Mouse (Mus musculus) c-Kit-positive CD71-positive TER-119-positive erythroid progenitor cells, embryonic 14.5 days (primary cell): ENCODE measurements around the gene Slc35g3.

Experiments used
- DNase-seq: peaks from one replicate; pipeline ENCODE4 v3.0.0-alpha.2; 2013; ENCODE audit warnings: low spot score

Gene Slc35g3

GRCm38 (mm10) chr11:69761868-69762267, at the start of gene Slc35g3:
Gene Slc35g3 (minus strand): TSS chr11:69761968.
- no peak for DNase-seq

DNA sequence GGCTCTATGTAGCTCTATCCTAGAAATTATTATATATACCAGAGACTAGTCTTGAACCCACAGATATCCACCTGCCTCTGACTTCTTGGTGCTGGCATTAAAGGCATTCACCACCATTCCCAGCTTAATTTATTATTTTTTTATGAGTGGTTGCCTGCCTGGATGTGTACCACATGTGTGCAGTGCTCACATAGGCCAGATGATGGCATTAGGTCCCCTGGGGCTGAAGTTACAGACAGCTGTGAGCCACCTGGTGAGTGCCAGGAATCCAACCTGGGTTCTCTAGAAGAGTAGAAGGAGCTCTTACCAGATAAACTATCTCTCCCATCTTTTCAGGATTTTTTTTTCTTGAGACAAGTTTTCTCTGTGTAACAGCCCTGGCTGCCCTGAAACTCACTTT, 48.5 kb upstream of the Slc35g3 start:
- DNase-seq: no peak

DNA sequence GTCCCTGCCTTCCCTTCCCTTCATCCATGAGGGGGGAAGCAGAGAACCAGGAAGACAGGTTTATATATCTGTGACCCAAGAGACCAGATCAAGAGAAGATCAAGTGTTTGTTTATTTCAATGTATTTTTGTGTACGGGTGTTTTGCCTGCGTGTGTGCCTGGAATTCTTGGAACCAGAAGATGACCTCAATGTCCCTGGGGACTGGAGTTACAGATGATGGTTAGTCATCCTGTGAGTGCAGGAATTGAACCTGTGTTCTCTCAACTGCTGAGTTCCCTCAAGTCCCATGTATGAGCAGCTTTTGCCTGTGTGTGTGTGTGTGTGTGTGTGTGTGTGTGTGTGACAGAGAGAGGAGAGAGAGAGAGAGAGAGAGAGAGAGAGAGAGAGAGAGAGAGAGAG, 45.9 kb upstream of the Slc35g3 start:
- DNase-seq: no peak

- no peak for DNase-seq
These were observed 44.6 kb upstream of the Slc35g3 start for GRCm38 (mm10) chr11:69806378-69806777.

DNA sequence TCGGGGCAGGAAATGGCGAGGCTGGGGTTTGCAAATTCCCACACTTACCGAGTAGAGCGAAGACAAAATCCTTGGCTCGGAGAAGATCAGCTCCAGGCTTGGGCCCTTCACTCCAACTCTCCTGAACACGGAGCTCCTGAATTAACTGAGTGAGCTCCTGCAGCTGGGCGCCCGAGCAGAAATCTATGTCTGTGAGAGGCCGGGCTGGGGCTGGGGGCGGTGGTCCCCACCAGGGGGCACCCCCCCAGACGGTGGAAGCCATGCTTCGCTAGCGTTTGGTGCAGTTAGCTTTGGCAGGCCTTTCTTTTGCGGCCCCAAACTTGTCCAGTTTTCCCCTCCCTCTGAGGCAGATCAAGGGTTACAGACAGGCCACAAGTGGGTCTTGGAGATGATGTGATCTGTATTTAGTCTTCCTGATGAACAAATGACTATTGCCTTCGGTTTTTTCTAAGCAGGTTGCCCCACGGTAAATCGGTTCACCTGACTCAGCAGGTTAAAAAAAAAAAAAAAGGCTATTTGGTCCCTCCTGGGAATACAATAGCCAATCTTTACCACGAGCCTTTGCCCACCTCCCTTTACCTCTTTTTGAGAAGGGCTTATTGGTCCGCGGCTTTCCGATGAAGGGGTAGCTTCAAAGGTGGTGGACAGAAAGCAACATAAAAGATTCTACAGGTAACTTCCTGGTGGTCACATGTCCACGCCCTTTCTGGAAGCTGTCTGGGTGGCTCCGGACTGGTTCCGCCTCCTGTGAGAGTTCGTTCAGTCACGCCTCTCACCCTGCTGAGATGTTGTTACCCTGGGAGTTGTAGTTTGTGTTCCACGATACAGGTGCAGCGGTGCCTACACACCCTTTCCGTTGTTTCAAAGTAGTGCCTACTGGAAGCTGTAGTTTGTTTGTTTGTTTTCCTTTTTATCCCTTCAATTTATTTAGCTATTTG, 43.5 kb upstream of the Slc35g3 start, which contains the start of gene Tmem102:
Tmem102 (minus strand) TSS at position 653 of the 938 bp plus-strand sequence.
- no peak for DNase-seq

DNA sequence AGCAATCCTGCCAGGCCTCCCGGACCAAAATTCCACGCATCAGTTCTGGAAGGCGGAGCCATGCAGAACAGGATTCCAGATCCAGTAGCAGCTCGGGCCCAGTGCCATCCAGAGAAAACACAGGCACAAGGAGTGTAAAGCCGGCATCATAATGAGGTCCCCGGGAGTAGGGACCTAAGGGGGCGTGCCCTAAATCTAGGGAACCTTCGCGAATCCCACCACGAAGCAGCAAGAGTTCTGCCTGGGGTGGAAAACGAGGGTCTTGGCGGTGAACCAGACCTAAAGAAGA, 42.8 kb upstream of the Slc35g3 start:
- DNase-seq: no peak

DNA sequence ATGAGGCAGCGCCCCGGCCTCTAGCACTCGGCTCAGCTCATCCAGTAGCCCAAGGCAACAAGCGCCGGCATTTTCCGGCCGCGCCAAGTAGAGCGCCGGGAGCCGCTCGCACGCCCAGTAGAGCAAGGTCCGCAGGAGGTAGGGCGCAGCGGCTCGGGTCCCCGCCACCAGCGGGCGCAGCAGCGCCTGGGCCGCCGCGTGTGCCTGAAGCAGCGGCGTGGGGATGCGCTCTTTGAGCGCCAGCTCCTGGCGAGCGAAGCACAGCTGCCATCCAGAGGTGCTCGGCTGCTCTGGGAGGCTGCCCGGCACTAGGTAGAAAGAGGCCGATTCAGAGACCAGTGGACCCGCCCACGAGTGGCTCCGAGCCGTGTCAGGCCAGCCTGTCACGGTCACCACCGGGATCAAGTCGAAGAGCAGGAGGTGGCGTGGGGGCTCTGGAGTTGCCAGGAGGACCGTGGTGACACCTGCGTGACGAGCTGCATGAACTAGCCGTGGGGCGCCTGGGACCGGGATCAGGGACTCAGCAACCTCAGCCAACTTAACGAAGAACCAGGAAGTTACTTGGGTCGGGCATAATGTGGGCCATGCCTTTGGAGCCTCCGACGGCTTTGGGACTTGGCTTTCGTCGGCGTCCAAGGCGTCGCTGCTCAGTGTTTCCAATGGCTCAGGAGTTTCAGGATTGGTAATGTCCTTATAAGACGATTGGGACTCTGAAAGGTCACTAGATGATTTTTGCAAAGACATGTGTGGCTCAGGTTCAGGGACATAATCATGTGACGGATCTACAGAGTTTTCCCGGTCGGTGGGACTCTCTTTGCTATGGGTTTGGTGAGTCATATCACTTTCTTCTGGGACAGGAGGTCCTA, 42.3 kb upstream of the Slc35g3 start:
- DNase-seq: peak; percentile 38

- no peak for DNase-seq
These were observed 41.6 kb upstream of the Slc35g3 start for GRCm38 (mm10) chr11:69803328-69803727.

DNA sequence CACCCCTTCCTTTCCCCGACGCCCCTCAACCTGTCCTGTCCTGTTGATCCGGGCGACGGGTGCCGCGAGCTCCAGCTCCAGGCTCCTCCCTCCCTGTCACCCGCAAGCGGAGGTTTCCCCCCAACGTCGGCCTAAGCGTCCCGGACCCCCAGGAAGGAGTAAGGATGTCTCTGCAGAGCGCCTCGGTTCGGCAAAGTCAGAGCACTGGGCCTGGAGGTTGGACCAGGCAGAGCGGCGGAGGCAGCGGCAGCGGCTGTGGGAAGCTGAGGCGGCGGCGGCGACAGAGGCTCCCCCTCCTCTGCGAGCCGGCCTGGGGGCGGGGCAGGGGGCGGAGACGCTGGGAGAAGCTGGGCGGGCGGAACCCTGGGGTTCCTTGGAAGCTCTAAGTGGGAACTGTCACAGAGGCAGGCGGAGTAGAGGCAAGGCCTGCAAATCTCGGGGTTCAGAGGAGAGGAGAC, 40.9 kb upstream of the Slc35g3 start:
- DNase-seq: no peak

GRCm38 (mm10) chr11:69801379-69801977, 39.7 kb upstream of the Slc35g3 start, which contains the start of gene Fgf11:
Gene Fgf11 (minus strand): TSS chr11:69801857.
- DNase-seq: no peak

GRCm38 (mm10) chr11:69800392-69801197, 38.8 kb upstream of the Slc35g3 start:
- DNase-seq: no peak

- no peak for DNase-seq
These were observed 38.3 kb upstream of the Slc35g3 start for GRCm38 (mm10) chr11:69800138-69800391.

GRCm38 (mm10) chr11:69799394-69800137, 37.8 kb upstream of the Slc35g3 start:
- DNase-seq: no peak

DNA sequence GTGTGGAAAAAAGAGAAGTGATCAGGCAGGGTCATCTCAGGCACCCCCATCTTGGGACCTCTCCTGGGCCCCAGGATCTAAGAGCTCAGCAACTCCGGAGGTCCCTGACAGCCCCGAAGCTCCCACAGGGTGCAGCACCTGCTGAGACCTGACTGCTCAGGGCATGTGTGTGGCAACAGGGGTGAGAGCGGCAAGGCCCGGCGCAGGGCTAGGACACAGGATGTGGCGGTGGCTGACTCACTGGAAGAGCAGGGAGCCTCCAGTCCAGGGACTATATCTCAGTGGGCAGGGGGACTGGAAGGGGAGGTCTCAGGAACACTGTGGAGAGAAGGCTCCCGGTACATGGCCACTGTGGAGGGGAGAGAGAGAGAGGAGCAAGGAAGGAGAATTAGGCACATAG, 36.2 kb upstream of the Slc35g3 start:
- DNase-seq: no peak

DNA sequence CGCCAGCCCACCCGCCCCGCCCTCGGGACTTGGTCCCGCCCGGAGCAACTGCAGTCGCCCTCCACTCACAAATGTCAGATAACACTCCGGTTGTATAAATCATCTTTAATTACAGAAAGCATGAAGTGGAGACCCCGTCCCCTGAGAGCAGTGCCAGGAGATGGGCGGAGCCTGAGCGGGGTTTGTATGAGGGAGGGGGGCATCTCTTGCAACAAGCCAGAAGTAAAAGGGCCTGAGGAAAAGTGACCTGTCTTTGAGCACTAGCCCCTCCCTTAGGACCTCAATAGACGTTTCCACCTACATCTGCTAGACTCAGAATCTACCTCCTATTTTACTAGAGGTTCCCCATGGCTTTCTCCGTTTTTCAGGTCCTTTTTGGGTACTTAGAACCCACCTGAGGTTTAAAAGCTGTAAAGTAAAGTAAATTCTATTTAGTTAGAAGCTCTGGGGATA, 34.2 kb upstream of the Slc35g3 start:
- no peak for DNase-seq

DNA sequence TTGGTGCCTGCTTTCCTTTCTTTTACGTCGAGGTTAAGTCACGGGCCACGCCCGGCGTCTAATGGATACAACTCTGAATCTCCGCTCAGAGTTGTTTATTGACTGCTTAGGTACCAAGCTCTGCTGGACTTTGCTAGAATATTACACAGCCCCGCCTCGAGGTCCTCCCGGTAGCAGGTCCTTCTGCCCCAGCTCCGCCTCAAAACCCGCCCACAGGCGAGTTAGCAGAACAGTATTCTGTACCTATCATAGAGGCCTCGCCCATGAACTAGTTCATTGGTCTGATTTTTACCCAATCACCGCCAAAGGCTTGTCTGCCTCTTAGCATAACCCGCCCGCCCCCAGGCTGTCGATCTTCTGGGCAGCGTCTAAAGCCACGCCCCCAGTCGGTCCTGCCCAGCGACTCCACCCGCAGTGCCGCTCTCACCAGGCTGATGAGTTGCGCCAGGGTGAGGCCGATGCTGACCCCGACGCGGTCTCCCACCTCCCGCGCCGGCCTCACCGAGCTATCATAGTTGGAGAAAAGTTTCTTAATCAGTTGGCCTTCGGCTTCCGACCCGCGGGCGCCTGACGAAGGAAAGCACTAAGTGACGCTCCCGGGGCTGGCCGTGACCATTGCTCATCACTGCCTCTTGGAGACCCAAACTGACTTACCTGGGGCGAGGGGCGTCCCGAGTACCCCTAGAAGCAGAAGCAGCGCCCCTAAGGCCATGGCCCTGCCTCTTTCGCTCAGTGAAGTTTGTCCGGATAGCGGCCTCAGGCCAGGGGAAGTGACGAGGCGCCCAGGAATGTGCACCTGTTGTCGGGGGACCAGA, 33.6 kb upstream of the Slc35g3 start, which contains the start of gene Chrnb1:
Chrnb1 (minus strand) TSS at position 776 of the 815 bp plus-strand sequence.
- DNase-seq: peak; percentile 96

GRCm38 (mm10) chr11:69793429-69793828, 31.7 kb upstream of the Slc35g3 start:
- no peak for DNase-seq

DNA sequence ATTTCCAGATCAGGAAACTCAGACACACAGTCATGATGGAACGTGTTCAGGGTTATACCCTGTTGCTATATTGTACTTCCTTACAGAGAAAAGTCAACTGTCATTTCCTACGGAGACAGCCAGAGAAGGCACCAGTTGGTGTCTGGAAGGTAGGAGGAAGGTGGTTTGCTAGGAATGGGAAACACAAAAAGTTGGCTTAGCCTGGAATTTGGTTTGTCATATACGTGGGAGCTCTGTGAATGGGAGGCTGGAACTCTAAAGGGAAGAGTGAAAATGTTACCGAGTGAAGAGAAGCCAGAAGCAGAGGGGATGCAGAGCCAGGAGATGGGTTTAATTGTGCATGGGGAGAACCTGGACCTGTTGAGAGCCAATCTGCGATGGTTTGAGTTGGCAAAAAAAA, 29.7 kb upstream of the Slc35g3 start:
- DNase-seq: no peak

DNA sequence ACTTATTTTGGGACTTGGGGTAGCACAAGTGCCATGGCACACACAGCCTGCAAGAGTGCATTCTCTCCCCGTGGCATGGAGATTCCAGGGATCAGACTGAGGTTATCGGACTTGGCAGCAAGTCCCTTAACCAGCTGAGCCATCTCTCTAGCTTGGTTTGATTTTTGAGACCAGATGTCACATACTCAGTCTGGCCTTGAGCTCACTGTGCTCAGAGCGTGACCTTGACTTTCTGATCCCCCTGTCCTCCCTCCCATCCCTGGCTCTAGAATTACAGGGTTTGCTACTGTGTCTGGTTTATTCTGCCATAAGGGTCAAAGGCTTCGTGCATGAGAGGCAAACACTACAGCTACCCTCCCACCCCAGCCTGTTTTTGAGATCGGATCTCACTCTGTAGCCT, 27.7 kb upstream of the Slc35g3 start:
- DNase-seq: no peak

- DNase-seq: no peak
These were observed 25.5 kb upstream of the Slc35g3 start for GRCm38 (mm10) chr11:69787306-69787705.
